Mouse (Mus musculus): ENCODE measurements around the gene Ccng1. TPM values are rescaled to one million over a fixed set of nuclear protein-coding genes. Genes with fewer than 3 reads are reported as not detected.

The Ccng1 gene
- 36.1 and 39.5 TPM in 2 replicates for polyA plus RNA-seq (2015; fragmentation: Nextera tagmentation; extraction: Ambion mirVana)

DNA sequence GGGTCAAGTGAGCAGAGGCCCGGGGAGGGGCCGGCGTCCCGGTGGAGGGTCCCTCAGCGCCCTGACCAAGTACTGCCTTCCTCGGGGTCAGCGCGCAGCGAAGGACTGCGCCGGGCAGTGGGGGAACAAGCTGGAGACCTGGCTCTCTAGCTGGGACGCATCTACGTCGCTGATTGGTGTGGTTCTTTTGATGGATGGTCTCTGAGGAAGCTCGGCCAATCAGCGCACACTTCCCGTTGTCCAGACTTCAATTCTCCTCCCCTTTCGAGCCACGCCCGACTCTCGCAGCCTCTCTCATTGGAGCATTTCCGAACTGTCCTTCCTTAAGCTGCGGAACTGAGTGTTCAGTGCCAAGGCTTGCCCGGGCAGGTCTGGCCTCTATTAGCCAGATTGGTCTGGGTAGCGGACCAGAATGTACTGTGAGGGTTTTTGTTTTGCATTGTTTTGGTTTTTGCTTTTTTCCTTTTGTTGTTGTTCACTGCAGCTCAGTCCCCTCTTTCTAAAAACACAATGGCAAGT is at the start of gene Ccng1:
TSS of gene Ccng1 (minus strand) at position 203 of the 519 bp plus-strand sequence.
- peak within 1 kb of the TSS; percentile 80 for H3K4me2 ChIP-seq
- ATAC-seq (ENCODE audit: insufficient number of reproducible peaks, insufficient read depth, low FRiP score, low TSS enrichment, low read depth) = peak; percentile 96
- peaks cover 13% of the 10 kb centered on the region; the same call in 1 of the 2 replicates for H3K36me3 ChIP-seq
- peak within 1 kb of the TSS; percentile 85 for H3K9ac ChIP-seq
- under 1% methylated on average over 25 of the region's 25 CpGs for WGBS
- H3K4me3 ChIP-seq = peak within 1 kb of the TSS; percentile 71
- peaks cover 12% of the 10 kb centered on the region; the same call in 1 of the 2 replicates for H3K4me1 ChIP-seq
- no peaks in the 10 kb centered on the region for H3K9me3 ChIP-seq
- H3K27me3 ChIP-seq = no peaks in the 10 kb centered on the region
- peak within 1 kb of the TSS; percentile 74 for H3K27ac ChIP-seq

DNA sequence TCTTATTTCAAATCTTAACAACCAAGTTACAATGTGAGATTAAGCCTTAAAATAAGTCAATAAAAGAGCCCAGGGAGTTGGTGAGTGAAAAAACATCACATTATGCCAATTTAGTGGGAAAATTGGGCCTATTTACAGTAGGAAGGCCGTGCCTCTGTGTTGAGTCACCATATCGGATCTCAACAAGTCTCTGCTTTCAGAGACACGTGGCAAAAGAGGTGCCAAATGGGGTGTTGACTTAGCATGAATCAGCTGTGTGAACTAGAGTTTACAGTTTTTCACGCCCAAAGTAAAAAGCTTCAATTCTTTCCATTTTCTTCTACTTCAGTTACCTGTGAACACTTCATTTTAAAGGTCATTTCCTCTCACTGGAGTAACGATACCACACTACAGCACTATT is 35.2 kb upstream of the Ccng1 start:
- Histone ChIP-seq H3K27ac (no peak overlapping the region), H3K9ac (no peak overlapping the region), H3K36me3 (no peaks in the 10 kb centered on the region), H3K4me2 (no peak overlapping the region), H3K27me3 (no peaks in the 10 kb centered on the region), H3K9me3 (no peaks in the 10 kb centered on the region), H3K4me3 (no peak overlapping the region), H3K4me1 (no peaks in the 10 kb centered on the region)
- no peak for ATAC-seq (ENCODE audit: insufficient number of reproducible peaks, insufficient read depth, low FRiP score, low TSS enrichment, low read depth)
- WGBS = 79% methylated on average over 5 of the region's 5 CpGs

DNA sequence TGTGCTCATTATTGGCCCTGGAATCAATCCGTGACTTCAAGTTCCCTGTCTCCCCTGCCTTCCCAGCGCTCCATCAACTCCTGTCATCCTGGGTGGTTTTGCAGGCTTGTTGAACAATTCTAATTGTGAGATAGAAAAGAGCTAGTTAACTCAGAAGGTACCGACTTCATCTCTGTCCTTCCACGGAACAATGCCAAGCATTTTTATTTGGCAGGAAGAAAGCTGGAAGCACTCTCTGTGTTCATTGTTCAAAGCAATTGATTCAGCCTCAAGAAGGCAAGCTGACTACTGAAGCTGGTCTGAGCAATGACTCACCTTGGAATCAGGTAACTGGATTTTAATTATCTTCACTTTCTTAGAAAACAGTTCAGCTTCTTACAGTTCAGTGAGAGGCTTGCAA is 34.6 kb upstream of the Ccng1 start:
- Histone ChIP-seq H3K9ac (no peak overlapping the region), H3K36me3 (no peaks in the 10 kb centered on the region), H3K9me3 (no peaks in the 10 kb centered on the region), H3K4me3 (no peak overlapping the region), H3K4me1 (no peaks in the 10 kb centered on the region), H3K27ac (no peak overlapping the region), H3K4me2 (no peak overlapping the region), H3K27me3 (no peaks in the 10 kb centered on the region)
- WGBS = 65% methylated on average over 4 of the region's 4 CpGs
- ATAC-seq (ENCODE audit: insufficient number of reproducible peaks, insufficient read depth, low FRiP score, low TSS enrichment, low read depth) = no peak

DNA sequence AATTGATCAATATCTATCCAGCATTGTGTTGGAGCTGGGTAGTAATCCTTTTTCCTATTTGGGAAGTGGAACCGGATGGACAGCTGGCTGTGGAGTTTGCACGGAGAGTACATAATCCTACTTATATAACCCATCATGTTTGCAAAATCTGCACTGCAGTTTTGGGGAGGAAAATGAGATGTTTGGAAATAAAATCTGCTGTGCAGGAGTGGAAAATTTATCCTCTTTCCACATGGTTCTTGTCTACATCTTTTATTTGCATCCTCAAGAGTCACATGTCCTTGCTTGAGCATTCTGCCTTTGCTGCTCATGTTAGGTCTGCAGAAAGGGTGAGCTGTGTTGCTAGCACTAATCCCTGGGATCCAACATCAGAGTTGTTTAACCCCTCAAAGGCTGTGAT is 31.8 kb upstream of the Ccng1 start:
- Histone ChIP-seq H3K27me3 (no peaks in the 10 kb centered on the region), H3K4me2 (no peak overlapping the region), H3K9me3 (no peaks in the 10 kb centered on the region), H3K27ac (no peak overlapping the region), H3K4me3 (no peak overlapping the region), H3K9ac (no peak overlapping the region), H3K4me1 (no peaks in the 10 kb centered on the region), H3K36me3 (no peaks in the 10 kb centered on the region)
- no peak for ATAC-seq (ENCODE audit: insufficient number of reproducible peaks, insufficient read depth, low FRiP score, low TSS enrichment, low read depth)
- 54% methylated on average over 2 of the region's 2 CpGs for WGBS

DNA sequence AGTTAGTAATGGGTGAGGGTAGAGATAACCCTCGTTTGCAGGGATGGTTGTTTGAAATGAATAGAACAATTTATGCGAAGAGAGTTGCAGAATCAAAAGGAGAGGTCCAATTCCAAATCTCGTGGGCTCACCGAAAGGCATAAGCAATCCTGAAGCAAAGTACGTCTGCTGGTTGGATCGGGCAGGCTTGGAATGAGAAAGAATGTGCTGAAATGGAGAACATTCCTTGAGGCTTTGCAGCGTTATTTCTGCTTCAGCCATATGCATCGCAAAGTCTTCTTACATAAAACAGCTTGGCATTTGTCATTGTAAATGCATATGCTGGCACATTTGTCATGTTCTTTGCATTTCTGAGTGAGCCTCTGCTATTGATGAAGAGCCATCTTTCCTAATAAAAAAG is 29.2 kb upstream of the Ccng1 start:
- H3K4me3 ChIP-seq = no peak overlapping the region
- WGBS = 62% methylated on average over 8 of the region's 8 CpGs
- no peak overlapping the region for H3K27ac ChIP-seq
- no peak overlapping the region for H3K9ac ChIP-seq
- no peaks in the 10 kb centered on the region for H3K9me3 ChIP-seq
- no peaks in the 10 kb centered on the region for H3K27me3 ChIP-seq
- H3K36me3 ChIP-seq = no peaks in the 10 kb centered on the region
- no peaks in the 10 kb centered on the region for H3K4me1 ChIP-seq
- H3K4me2 ChIP-seq = no peak overlapping the region
- no peak for ATAC-seq (ENCODE audit: insufficient number of reproducible peaks, insufficient read depth, low FRiP score, low TSS enrichment, low read depth)

DNA sequence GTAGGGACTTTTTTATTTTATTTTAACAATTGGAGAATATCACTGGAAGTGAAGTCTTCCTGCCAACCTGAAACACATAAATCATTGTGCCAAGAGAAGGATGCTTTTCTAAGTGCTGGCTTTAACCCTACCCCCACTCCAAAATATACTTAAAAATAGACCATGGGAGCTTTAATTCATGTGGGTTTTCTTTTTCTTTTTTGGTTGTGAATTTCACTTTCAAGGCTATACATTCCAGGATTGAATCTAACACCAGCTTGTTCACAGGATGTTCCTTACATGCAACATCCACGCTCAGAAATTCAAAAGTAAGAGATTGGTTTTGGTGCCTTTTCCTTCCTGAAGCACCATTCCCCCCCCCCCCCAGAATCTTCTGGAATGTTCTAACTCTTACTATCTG is 28.2 kb upstream of the Ccng1 start:
- ATAC-seq (ENCODE audit: insufficient number of reproducible peaks, insufficient read depth, low FRiP score, low TSS enrichment, low read depth) = no peak
- H3K36me3 ChIP-seq = no peaks in the 10 kb centered on the region
- H3K9me3 ChIP-seq = no peaks in the 10 kb centered on the region
- 93% methylated on average over 1 of the region's 1 CpGs for WGBS
- no peak overlapping the region for H3K4me3 ChIP-seq
- H3K4me1 ChIP-seq = no peaks in the 10 kb centered on the region
- H3K4me2 ChIP-seq = no peak overlapping the region
- no peak overlapping the region for H3K9ac ChIP-seq
- H3K27ac ChIP-seq = no peak overlapping the region
- H3K27me3 ChIP-seq = no peaks in the 10 kb centered on the region

DNA sequence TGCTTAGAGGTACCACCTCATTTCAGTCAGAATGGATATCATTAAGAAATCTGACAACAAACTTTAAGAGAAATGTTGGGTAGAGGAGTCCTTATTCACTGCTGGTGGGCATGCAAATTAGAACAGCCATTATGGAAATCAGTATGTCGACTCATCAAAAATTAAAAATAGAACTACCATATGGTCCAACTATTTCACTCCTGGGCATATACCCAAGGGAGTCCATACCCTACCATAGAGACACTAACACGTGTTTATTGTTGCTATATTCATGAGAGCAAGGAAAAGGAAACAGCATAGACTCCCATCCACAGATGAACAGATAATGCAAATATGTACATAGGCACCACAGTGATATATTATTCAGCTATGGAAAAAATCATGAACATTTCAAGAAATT is 26.7 kb upstream of the Ccng1 start:
- Histone ChIP-seq H3K9ac (no peak overlapping the region), H3K27me3 (no peaks in the 10 kb centered on the region), H3K4me1 (no peaks in the 10 kb centered on the region), H3K9me3 (no peaks in the 10 kb centered on the region), H3K4me2 (no peak overlapping the region), H3K27ac (no peak overlapping the region), H3K4me3 (no peak overlapping the region), H3K36me3 (no peaks in the 10 kb centered on the region)
- 56% methylated on average over 2 of the region's 2 CpGs for WGBS
- no peak for ATAC-seq (ENCODE audit: insufficient number of reproducible peaks, insufficient read depth, low FRiP score, low TSS enrichment, low read depth)

DNA sequence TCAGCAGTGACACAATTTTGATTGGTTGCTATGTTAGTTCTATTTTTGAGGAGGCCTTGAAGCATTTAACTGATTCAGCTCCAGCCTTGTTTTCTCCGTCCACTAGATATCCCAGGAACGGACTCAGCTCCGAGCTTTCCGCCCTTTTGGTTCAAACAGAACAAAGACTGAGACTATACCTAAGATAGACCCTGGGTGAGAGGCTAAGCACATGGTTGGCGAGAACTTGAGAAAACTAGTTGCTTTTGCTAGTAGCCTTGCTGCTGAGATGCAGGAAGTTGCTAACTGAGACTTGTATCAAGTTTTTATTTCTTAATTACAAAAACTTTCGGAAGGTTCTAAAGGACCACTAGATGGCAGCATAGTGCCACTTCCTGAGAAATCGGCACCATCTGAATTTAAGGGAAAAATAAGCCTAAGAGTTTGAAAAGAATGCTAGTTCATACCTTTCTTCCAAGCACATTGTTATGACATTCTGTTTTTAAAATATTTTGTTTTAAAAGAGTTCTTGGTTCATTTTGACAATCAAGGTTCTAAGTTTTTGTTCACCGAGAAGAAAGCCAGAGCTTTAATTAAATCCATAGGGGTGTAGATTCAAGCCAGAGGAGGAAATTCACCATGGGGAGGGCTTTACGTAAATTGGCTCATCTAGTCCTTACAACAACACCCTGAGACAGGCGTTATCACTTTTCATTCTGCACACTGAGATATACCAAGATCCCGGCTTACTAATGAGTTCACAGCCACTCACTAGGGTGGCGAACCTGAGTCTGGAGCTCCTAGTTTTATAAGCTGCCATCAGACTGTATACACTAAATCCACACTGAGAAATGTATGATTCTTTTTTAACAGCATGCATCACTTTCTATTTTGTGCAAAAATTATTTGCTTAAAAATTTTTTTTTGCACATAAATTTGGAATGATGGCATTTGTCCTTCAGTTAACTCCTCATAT is 20.5 kb upstream of the Ccng1 start:
- H3K9ac ChIP-seq = no peak overlapping the region
- WGBS = 41% methylated on average over 12 of the region's 12 CpGs

DNA sequence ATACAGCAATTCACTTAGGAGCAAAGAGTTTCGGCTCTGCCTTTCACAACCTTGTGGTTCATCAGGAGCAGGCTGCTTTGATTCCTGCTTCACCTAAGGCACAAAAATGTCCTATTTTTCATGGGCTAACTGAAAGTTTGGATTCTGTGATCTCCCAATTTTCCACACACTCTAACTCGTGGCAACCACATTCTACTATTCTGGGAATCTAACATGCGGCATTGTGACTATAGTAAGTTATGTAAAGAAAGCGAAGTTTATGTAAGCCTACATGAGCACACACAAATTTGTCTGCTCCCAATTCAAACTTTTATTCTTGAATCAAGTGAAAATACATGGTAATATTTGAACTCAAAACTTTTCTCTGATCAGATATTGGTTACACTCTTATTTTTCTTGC is 9.6 kb upstream of the Ccng1 start:
- no peaks in the 10 kb centered on the region for H3K36me3 ChIP-seq
- H3K4me1 ChIP-seq = no peaks in the 10 kb centered on the region
- no peak overlapping the region for H3K9ac ChIP-seq
- H3K27ac ChIP-seq = no peak overlapping the region
- ATAC-seq (ENCODE audit: insufficient number of reproducible peaks, insufficient read depth, low FRiP score, low TSS enrichment, low read depth) = no peak
- no peak overlapping the region for H3K4me2 ChIP-seq
- H3K27me3 ChIP-seq = no peaks in the 10 kb centered on the region
- WGBS = 80% methylated on average over 4 of the region's 4 CpGs
- H3K9me3 ChIP-seq = no peaks in the 10 kb centered on the region
- H3K4me3 ChIP-seq = no peak overlapping the region

More for the DNA sequence above, 20.5 kb upstream of the Ccng1 start:
- H3K4me3 ChIP-seq = 0 out of 2 replicates have a peak overlapping the region, but pooled peaks have one; percentile 10
- ATAC-seq (ENCODE audit: insufficient number of reproducible peaks, insufficient read depth, low FRiP score, low TSS enrichment, low read depth) = no peak
- H3K27me3 ChIP-seq = no peaks in the 10 kb centered on the region
- H3K4me2 ChIP-seq = peak overlapping the region; percentile 38
- H3K36me3 ChIP-seq = no peaks in the 10 kb centered on the region
- H3K4me1 ChIP-seq = no peaks in the 10 kb centered on the region
- H3K27ac ChIP-seq = no peak overlapping the region
- no peaks in the 10 kb centered on the region for H3K9me3 ChIP-seq

DNA sequence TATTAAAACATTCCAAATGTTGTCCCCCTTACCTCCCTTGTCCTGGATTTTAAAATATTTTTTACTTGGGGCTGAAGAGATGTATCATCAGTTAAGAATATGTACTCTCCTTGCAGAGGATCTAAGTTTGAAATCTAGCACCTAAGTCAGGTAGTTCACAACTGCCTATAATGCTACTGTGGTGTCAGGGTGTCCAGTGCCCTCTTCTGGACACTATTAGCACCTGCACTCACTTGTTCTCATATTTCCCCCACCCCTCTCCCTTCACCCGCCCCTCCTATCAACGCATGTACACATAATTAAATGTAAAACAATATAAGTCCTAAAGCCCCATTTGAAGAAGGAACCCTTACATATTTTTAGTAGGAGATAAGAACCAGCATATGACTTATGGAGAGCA is 8.3 kb upstream of the Ccng1 start:
- H3K36me3 ChIP-seq = no peaks in the 10 kb centered on the region
- no peaks in the 10 kb centered on the region for H3K4me1 ChIP-seq
- H3K9me3 ChIP-seq = no peaks in the 10 kb centered on the region
- 22% methylated on average over 2 of the region's 2 CpGs for WGBS
- ATAC-seq (ENCODE audit: insufficient number of reproducible peaks, insufficient read depth, low FRiP score, low TSS enrichment, low read depth) = no peak
- H3K4me2 ChIP-seq = no peak overlapping the region
- H3K4me3 ChIP-seq = no peak overlapping the region
- no peaks in the 10 kb centered on the region for H3K27me3 ChIP-seq
- no peak overlapping the region for H3K27ac ChIP-seq
- no peak overlapping the region for H3K9ac ChIP-seq

DNA sequence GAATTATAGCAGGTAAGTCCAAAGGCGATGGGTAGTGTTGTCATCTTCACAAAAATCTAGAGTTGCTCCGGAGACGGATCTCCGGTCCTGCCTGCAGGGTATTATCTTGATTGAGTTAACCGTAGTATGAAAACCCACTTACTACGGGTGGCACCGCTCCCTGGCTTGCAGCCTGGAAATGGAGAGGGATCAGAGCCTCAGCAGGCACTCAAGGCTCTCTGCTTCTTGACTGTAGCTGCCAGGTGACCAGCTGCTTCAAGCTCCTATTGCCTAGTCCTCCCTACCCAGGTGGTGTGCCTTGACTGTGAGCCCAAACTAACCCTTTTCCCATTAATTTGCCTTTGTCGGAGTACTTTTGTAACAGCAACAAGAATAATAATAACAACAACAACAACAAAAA is 4.8 kb upstream of the Ccng1 start:
- no peak overlapping the region for H3K27ac ChIP-seq
- 56% methylated on average over 8 of the region's 8 CpGs for WGBS
- no peak overlapping the region for H3K9ac ChIP-seq
- no peak overlapping the region for H3K4me3 ChIP-seq
- H3K27me3 ChIP-seq = no peaks in the 10 kb centered on the region
- H3K36me3 ChIP-seq = no peaks in the 10 kb centered on the region
- no peak for ATAC-seq (ENCODE audit: insufficient number of reproducible peaks, insufficient read depth, low FRiP score, low TSS enrichment, low read depth)
- no peaks in the 10 kb centered on the region for H3K9me3 ChIP-seq
- H3K4me1 ChIP-seq = no peaks in the 10 kb centered on the region
- no peak overlapping the region for H3K4me2 ChIP-seq

DNA sequence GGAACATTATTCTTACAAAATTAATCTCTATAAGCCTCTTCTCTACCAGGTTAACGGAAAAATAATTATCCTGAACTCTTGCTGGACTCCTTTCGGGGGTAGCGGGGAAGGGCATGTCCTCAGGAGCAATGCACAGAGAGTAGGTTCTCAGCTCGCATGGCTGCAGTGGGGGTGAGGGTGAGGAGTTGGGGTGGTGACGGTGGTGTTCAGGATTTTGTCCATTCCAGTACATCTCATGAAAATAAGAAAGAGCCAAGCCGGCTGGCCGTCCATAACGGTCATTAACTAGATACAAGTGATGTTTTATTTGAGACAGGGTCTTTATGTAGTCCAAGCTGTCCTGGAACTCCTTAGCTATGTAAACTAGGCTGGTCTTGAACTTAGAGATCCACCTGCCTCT is 857 bp upstream of the Ccng1 start:
- 86% methylated on average over 8 of the region's 8 CpGs for WGBS
- H3K4me2 ChIP-seq = peak overlapping the region; percentile 80
- H3K4me3 ChIP-seq = no peak overlapping the region

More for the DNA sequence above, 857 bp upstream of the Ccng1 start:
- no peak for ATAC-seq (ENCODE audit: insufficient number of reproducible peaks, insufficient read depth, low FRiP score, low TSS enrichment, low read depth)
- H3K36me3 ChIP-seq = peaks cover 10% of the 10 kb centered on the region; the same call in 1 of the 2 replicates
- H3K9me3 ChIP-seq = no peaks in the 10 kb centered on the region
- H3K27ac ChIP-seq = no peak overlapping the region
- no peaks in the 10 kb centered on the region for H3K27me3 ChIP-seq
- no peak overlapping the region for H3K9ac ChIP-seq
- peaks cover 12% of the 10 kb centered on the region; the same call in 1 of the 2 replicates for H3K4me1 ChIP-seq

Data from embryonic facial prominence, embryonic 13.5 days (tissue).